Mouse (Mus musculus): ENCODE data around the gene Vangl1. TPM values are rescaled to one million over a fixed set of nuclear protein-coding genes. Genes with fewer than 3 reads are reported as not detected.

Gene Vangl1
- polyA plus RNA-seq, 1 experiment = 9.7 TPM

DNA sequence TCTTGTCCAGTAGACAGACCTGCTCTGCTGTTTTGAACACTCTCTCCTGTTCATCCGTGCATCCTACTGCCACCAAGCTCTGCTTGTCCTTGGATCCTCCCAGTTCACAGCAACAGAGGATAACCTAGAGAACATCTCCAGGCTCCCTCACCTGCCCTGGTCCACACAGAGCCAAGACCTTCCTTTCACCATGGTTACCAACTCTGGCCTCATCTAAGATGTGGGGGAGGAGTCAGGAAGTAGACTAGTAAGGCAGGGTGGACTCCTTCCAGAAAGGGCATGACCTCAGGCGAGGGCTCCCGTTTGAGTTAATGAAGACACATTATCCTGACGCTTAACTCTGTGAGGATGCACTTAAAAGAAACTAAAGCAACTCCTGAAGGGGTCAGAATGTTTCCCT is 4.5 kb downstream of the Vangl1 start:
- no peak overlapping the region for H3K4me3 ChIP-seq (ENCODE audit: control insufficient read depth, insufficient read depth, low read length)
- 84% methylated on average over 4 of the region's 4 CpGs for WGBS

GRCm38 (mm10) chr3:102199226-102199625 is 5.3 kb downstream of the Vangl1 start:
- no peak for DNase-seq
- Histone ChIP-seq H3K36me3 (ENCODE audit: control insufficient read depth, insufficient read depth, low read length) (no peaks in the 10 kb centered on the region), H3K4me3 (ENCODE audit: control insufficient read depth, insufficient read depth, low read length) (no peak overlapping the region), H3K4me1 (replicated peaks; ENCODE audit: control insufficient read depth, insufficient read depth, low read length) (no peaks in the 10 kb centered on the region; the same call in none of the 2 replicates), H3K27me3 (ENCODE audit: control insufficient read depth, insufficient read depth, low read length) (no peaks in the 10 kb centered on the region; the same call in 1 of the 2 replicates), H3K27ac (ENCODE audit: control insufficient read depth, insufficient read depth, low read length) (no peak overlapping the region)
- WGBS = 86% methylated on average over 4 of the region's 4 CpGs
- TF ChIP-seq CTCF (IDR thresholded peaks at IDR 0.05; ENCODE audit: borderline replicate concordance, control insufficient read depth, extremely low read depth, insufficient read depth, low read length, poor library complexity) = no peak
- TF ChIP-seq POLR2A (IDR thresholded peaks at IDR 0.05; ENCODE audit: control insufficient read depth, extremely low read depth, insufficient read depth, low read length, poor library complexity) = no peak

More for the DNA sequence above, 4.5 kb downstream of the Vangl1 start:
- no peaks in the 10 kb centered on the region; the same call in 1 of the 2 replicates for H3K27me3 ChIP-seq (ENCODE audit: control insufficient read depth, insufficient read depth, low read length)
- no peaks in the 10 kb centered on the region for H3K36me3 ChIP-seq (ENCODE audit: control insufficient read depth, insufficient read depth, low read length)
- no peak overlapping the region for H3K27ac ChIP-seq (ENCODE audit: control insufficient read depth, insufficient read depth, low read length)
- no peaks in the 10 kb centered on the region; the same call in none of the 2 replicates for H3K4me1 ChIP-seq (replicated peaks; ENCODE audit: control insufficient read depth, insufficient read depth, low read length)
- no peak for DNase-seq
- no peak for TF ChIP-seq POLR2A (IDR thresholded peaks at IDR 0.05; ENCODE audit: control insufficient read depth, extremely low read depth, insufficient read depth, low read length, poor library complexity)
- no peak for TF ChIP-seq CTCF (IDR thresholded peaks at IDR 0.05; ENCODE audit: borderline replicate concordance, control insufficient read depth, extremely low read depth, insufficient read depth, low read length, poor library complexity)

DNA sequence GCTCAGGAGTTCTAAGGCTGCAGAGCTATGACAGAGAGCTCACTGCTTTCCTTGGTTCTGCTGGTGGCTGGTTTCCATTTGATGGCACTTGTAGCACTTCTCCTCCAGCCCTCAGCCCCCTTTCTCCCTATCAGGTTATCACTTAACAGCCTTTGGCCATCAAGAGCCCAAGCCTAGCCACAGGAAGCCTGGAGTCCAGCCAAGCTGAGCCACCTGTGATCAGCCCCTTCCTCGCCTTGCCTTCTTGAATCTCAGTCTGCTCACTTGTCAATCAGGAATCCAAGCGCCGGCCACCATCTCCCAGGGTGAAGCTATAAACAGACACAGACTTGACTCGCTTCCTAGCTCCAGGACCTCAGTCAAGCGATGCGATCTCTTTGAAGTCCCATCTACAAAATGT is 6.0 kb downstream of the Vangl1 start:
- TF ChIP-seq CTCF (IDR thresholded peaks at IDR 0.05; ENCODE audit: borderline replicate concordance, control insufficient read depth, extremely low read depth, insufficient read depth, low read length, poor library complexity) = no peak
- TF ChIP-seq POLR2A (IDR thresholded peaks at IDR 0.05; ENCODE audit: control insufficient read depth, extremely low read depth, insufficient read depth, low read length, poor library complexity) = no peak
- no peak overlapping the region for H3K27ac ChIP-seq (ENCODE audit: control insufficient read depth, insufficient read depth, low read length)
- 88% methylated on average over 6 of the region's 6 CpGs for WGBS
- H3K36me3 ChIP-seq (ENCODE audit: control insufficient read depth, insufficient read depth, low read length) = no peaks in the 10 kb centered on the region
- no peak overlapping the region for H3K4me3 ChIP-seq (ENCODE audit: control insufficient read depth, insufficient read depth, low read length)
- no peaks in the 10 kb centered on the region; the same call in none of the 2 replicates for H3K4me1 ChIP-seq (replicated peaks; ENCODE audit: control insufficient read depth, insufficient read depth, low read length)
- no peaks in the 10 kb centered on the region; the same call in 1 of the 2 replicates for H3K27me3 ChIP-seq (ENCODE audit: control insufficient read depth, insufficient read depth, low read length)
- no peak for DNase-seq

- no peak for TF ChIP-seq CTCF (IDR thresholded peaks at IDR 0.05; ENCODE audit: borderline replicate concordance, control insufficient read depth, extremely low read depth, insufficient read depth, low read length, poor library complexity)
- no peak for TF ChIP-seq POLR2A (IDR thresholded peaks at IDR 0.05; ENCODE audit: control insufficient read depth, extremely low read depth, insufficient read depth, low read length, poor library complexity)
- Histone ChIP-seq H3K4me3 (ENCODE audit: control insufficient read depth, insufficient read depth, low read length) (no peak overlapping the region), H3K27ac (ENCODE audit: control insufficient read depth, insufficient read depth, low read length) (no peak overlapping the region), H3K4me1 (replicated peaks; ENCODE audit: control insufficient read depth, insufficient read depth, low read length) (no peaks in the 10 kb centered on the region; the same call in none of the 2 replicates), H3K27me3 (ENCODE audit: control insufficient read depth, insufficient read depth, low read length) (no peaks in the 10 kb centered on the region; the same call in 1 of the 2 replicates), H3K36me3 (ENCODE audit: control insufficient read depth, insufficient read depth, low read length) (no peaks in the 10 kb centered on the region)
- 88% methylated on average over 5 of the region's 5 CpGs for WGBS
- no peak for DNase-seq
Observed at GRCm38 (mm10) chr3:102197746-102198145, 6.7 kb downstream of the Vangl1 start.

DNA sequence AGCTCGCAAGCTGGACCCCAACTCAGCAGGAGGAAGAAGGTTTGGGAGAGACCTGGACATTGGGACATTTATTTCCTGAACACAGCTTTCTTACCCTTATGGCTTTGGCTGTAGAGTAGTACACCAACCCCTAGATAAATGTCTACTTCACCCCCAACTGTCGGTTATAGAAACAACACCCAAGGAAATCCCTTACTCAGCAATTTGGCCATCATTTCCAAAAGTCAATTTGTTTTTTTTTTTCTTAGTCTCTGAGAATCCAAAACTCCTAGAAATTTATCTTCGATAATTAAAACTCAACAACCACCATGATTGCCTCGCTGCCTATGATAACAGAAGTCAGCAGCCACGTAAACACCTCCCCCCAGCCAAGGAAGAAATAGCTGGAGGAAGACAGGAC is 7.3 kb downstream of the Vangl1 start:
- H3K36me3 ChIP-seq (ENCODE audit: control insufficient read depth, insufficient read depth, low read length) = no peaks in the 10 kb centered on the region
- H3K4me1 ChIP-seq (replicated peaks; ENCODE audit: control insufficient read depth, insufficient read depth, low read length) = no peaks in the 10 kb centered on the region; the same call in none of the 2 replicates
- no peaks in the 10 kb centered on the region; the same call in 1 of the 2 replicates for H3K27me3 ChIP-seq (ENCODE audit: control insufficient read depth, insufficient read depth, low read length)
- no peak for DNase-seq
- H3K27ac ChIP-seq (ENCODE audit: control insufficient read depth, insufficient read depth, low read length) = no peak overlapping the region
- WGBS = 91% methylated on average over 5 of the region's 5 CpGs
- no peak overlapping the region for H3K4me3 ChIP-seq (ENCODE audit: control insufficient read depth, insufficient read depth, low read length)
- no peak for TF ChIP-seq CTCF (IDR thresholded peaks at IDR 0.05; ENCODE audit: borderline replicate concordance, control insufficient read depth, extremely low read depth, insufficient read depth, low read length, poor library complexity)
- TF ChIP-seq POLR2A (IDR thresholded peaks at IDR 0.05; ENCODE audit: control insufficient read depth, extremely low read depth, insufficient read depth, low read length, poor library complexity) = no peak

- no peak for TF ChIP-seq POLR2A (IDR thresholded peaks at IDR 0.05; ENCODE audit: control insufficient read depth, extremely low read depth, insufficient read depth, low read length, poor library complexity)
- TF ChIP-seq CTCF (IDR thresholded peaks at IDR 0.05; ENCODE audit: borderline replicate concordance, control insufficient read depth, extremely low read depth, insufficient read depth, low read length, poor library complexity) = no peak
- no peak for DNase-seq
- Histone ChIP-seq H3K27me3 (ENCODE audit: control insufficient read depth, insufficient read depth, low read length) (no peaks in the 10 kb centered on the region; the same call in 1 of the 2 replicates), H3K36me3 (ENCODE audit: control insufficient read depth, insufficient read depth, low read length) (no peaks in the 10 kb centered on the region), H3K4me1 (replicated peaks; ENCODE audit: control insufficient read depth, insufficient read depth, low read length) (no peaks in the 10 kb centered on the region; the same call in none of the 2 replicates), H3K27ac (ENCODE audit: control insufficient read depth, insufficient read depth, low read length) (no peak overlapping the region), H3K4me3 (ENCODE audit: control insufficient read depth, insufficient read depth, low read length) (no peak overlapping the region)
- WGBS = 92% methylated on average over 9 of the region's 9 CpGs
Observed at GRCm38 (mm10) chr3:102196166-102196565, 8.3 kb downstream of the Vangl1 start.
